Mouse (Mus musculus) C2C12 (cell line): Measurements from ENCODE around the gene Mbtps2.

Source experiments
- CTCF ChIP-seq: IDR thresholded peaks from one replicate; pipeline ENCODE4 v1.5.1; 2011; ENCODE audit not compliant: control insufficient read depth, insufficient read depth, insufficient read length
- FOSL1 ChIP-seq: IDR thresholded peaks from one replicate; pipeline ENCODE4 v1.8.0; 2011; ENCODE audit warnings: mild to moderate bottlenecking, low read length; ENCODE audit not compliant: poor library complexity, insufficient read depth, severe bottlenecking
- MAX ChIP-seq: IDR thresholded peaks from one replicate; pipeline ENCODE4 v1.6.1; 2011; ENCODE audit warnings: mild to moderate bottlenecking, control low read depth
- MYOG ChIP-seq: IDR thresholded peaks from one replicate; pipeline ENCODE4 v1.6.1; 2011; ENCODE audit not compliant: control insufficient read depth, insufficient read length; ENCODE audit errors: extremely low read depth
- USF1 ChIP-seq: IDR thresholded peaks from one replicate; pipeline ENCODE4 v1.6.1; 2011; ENCODE audit warnings: low read depth, mild to moderate bottlenecking, control low read depth, moderate library complexity

DNA sequence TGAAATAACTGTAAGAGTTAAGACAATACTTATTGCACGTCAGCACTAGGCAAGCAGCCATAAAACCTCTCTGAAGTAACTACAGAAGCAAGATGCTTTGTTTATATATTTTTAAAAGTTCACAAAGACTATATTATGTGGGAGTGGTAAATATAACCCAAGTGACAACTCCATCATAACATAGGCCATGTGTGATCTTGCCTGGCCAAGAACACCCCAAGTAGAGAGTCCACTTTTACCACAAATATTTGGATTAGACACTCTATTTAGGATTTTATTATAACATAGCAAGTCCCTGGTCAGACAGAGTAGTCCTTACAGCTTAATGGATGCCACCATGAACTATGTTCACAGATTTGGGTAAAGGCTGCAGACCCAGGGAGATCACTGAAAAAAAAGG lies 47.9 kb upstream of the Mbtps2 start:
- TF ChIP-seq USF1 (no peak), MYOG (no peak), CTCF (no peak), MAX (no peak), FOSL1 (no peak)
